In genomic region chr3:95763811-95764210, GRCm38 (mm10) we compare ENCODE assay signal across 30 mouse cellular contexts. TPM values are rescaled to one million over a fixed set of nuclear protein-coding genes. Genes with fewer than 3 reads are reported as not detected.
DNase-seq lines count a peak whose midpoint lies in the region; ATAC-seq and TF ChIP-seq lines count a peak whose summit lies in the region.
"Had no signal": no experiment of that assay in that cellular context is flagged by ENCODE, and none has a peak within 500 bp of the region (broad histone marks: within the 10 kb centered on the region; RNA-seq: fewer than 3 reads in every experiment).

No protein-coding gene starts in this region.

- no peak overlapping the region for H3K4me3 ChIP-seq in hindbrain, embryonic 15.5 days
- no peak overlapping the region for H3K4me3 ChIP-seq in hindbrain, embryonic 14.5 days (replicated peaks; ENCODE audit: low read length)
- no peak overlapping the region for H3K4me3 ChIP-seq in midbrain, embryonic 10.5 days
- no peak overlapping the region for H3K4me3 ChIP-seq in midbrain, embryonic 15.5 days
- H3K4me3 ChIP-seq in ES-Bruce4 (ENCODE audit: low read depth, low read length), result no peak overlapping the region
- H3K4me3 ChIP-seq: embryonic facial prominence, embryonic 13.5 days; forebrain, embryonic 12.5 days; intestine, embryonic 15.5 days; neural tube, embryonic 15.5 days; stomach, embryonic 15.5 days had no signal

- no peak overlapping the region for H3K27ac ChIP-seq in hindbrain, embryonic 15.5 days (replicated peaks)
- H3K27ac ChIP-seq in hindbrain, embryonic 14.5 days, result no peak overlapping the region
- H3K27ac ChIP-seq in midbrain, embryonic 10.5 days (replicated peaks), result peak overlapping the region; percentile 42; the same call in 1 of the 2 replicates
- H3K27ac ChIP-seq in midbrain, embryonic 15.5 days, result no peak overlapping the region
- peak overlapping the region; percentile 16; the same call in 1 of the 2 replicates for H3K27ac ChIP-seq in ES-Bruce4 (ENCODE audit: insufficient read depth, low read length)
- H3K27ac ChIP-seq: embryonic facial prominence, embryonic 13.5 days; forebrain, embryonic 12.5 days; hindbrain, postnatal 0 days; intestine, embryonic 15.5 days; neural tube, embryonic 15.5 days had no signal

- H3K4me2 ChIP-seq in hindbrain, embryonic 15.5 days, result no peak overlapping the region
- H3K4me2 ChIP-seq in hindbrain, embryonic 14.5 days (replicated peaks), result no peak overlapping the region
- H3K4me2 ChIP-seq in midbrain, embryonic 15.5 days, result no peak overlapping the region
- H3K4me2 ChIP-seq: embryonic facial prominence, embryonic 13.5 days; forebrain, embryonic 12.5 days; intestine, embryonic 15.5 days; liver, embryonic 11.5 days; neural tube, embryonic 15.5 days; stomach, embryonic 15.5 days had no signal

- no peaks in the 10 kb centered on the region for H3K9me3 ChIP-seq in hindbrain, embryonic 15.5 days
- no peaks in the 10 kb centered on the region for H3K9me3 ChIP-seq in hindbrain, embryonic 14.5 days (ENCODE audit: control insufficient read depth, low read length)
- H3K9me3 ChIP-seq in midbrain, embryonic 10.5 days (replicated peaks), result no peaks in the 10 kb centered on the region
- no peaks in the 10 kb centered on the region for H3K9me3 ChIP-seq in midbrain, embryonic 15.5 days
- no peaks in the 10 kb centered on the region for H3K9me3 ChIP-seq in ES-Bruce4 (replicated peaks; ENCODE audit: control insufficient read depth, insufficient read depth, low read length, poor library complexity, severe bottlenecking)
- H3K9me3 ChIP-seq: embryonic facial prominence, embryonic 13.5 days; forebrain, embryonic 12.5 days; intestine, embryonic 15.5 days; neural tube, embryonic 15.5 days; stomach, embryonic 15.5 days had no signal

- H3K27me3 ChIP-seq in hindbrain, embryonic 15.5 days, result no peaks in the 10 kb centered on the region
- H3K27me3 ChIP-seq in hindbrain, embryonic 14.5 days (ENCODE audit: control insufficient read depth, insufficient read depth, low read length), result no peaks in the 10 kb centered on the region
- H3K27me3 ChIP-seq in midbrain, embryonic 10.5 days (ENCODE audit: low read depth, poor library complexity, severe bottlenecking), result no peaks in the 10 kb centered on the region
- H3K27me3 ChIP-seq in midbrain, embryonic 15.5 days (replicated peaks), result no peaks in the 10 kb centered on the region
- no peaks in the 10 kb centered on the region for H3K27me3 ChIP-seq in ES-Bruce4 (ENCODE audit: control insufficient read depth, insufficient read depth, low read length, poor library complexity, severe bottlenecking)
- H3K27me3 ChIP-seq: embryonic facial prominence, embryonic 13.5 days; forebrain, embryonic 12.5 days; intestine, embryonic 15.5 days; neural tube, embryonic 15.5 days; stomach, embryonic 15.5 days had no signal

- TF ChIP-seq EP300 in ES-Bruce4 (IDR thresholded peaks at IDR 0.05; ENCODE audit: insufficient read depth, low read depth, low read length), result no peak

- no peak for TF ChIP-seq POLR2A in ES-Bruce4 (IDR thresholded peaks at IDR 0.05; ENCODE audit: insufficient read depth, low read length)

- 0 out of 2 replicates have a peak, but pooled peaks have one; percentile 19 for ATAC-seq in hindbrain, embryonic 15.5 days (ENCODE audit: low FRiP score, low read depth)
- no peak for ATAC-seq in hindbrain, embryonic 14.5 days (ENCODE audit: low FRiP score)
- no peak for ATAC-seq in midbrain, embryonic 15.5 days (replicated peaks)
- ATAC-seq: activated CD4-positive, CD25-positive, alpha-beta regulatory T cell, adult 4 months; hindbrain, postnatal 0 days; intestine, embryonic 15.5 days had no signal

- no peak overlapping the region for H3K9ac ChIP-seq in hindbrain, embryonic 15.5 days
- H3K9ac ChIP-seq in hindbrain, embryonic 14.5 days, result no peak overlapping the region
- H3K9ac ChIP-seq in midbrain, embryonic 15.5 days, result no peak overlapping the region
- H3K9ac ChIP-seq in ES-Bruce4 (ENCODE audit: low read depth, poor library complexity, severe bottlenecking), result no peak overlapping the region
- H3K9ac ChIP-seq: embryonic facial prominence, embryonic 13.5 days; forebrain, embryonic 12.5 days; intestine, embryonic 15.5 days; neural tube, embryonic 15.5 days; stomach, embryonic 15.5 days had no signal

- no peaks in the 10 kb centered on the region for H3K4me1 ChIP-seq in hindbrain, embryonic 15.5 days (replicated peaks)
- no peaks in the 10 kb centered on the region for H3K4me1 ChIP-seq in hindbrain, embryonic 14.5 days (replicated peaks; ENCODE audit: control insufficient read depth, insufficient read depth, low read length)
- peaks cover 27% of the 10 kb centered on the region for H3K4me1 ChIP-seq in midbrain, embryonic 10.5 days
- H3K4me1 ChIP-seq in midbrain, embryonic 15.5 days, result no peaks in the 10 kb centered on the region
- H3K4me1 ChIP-seq in ES-Bruce4 (ENCODE audit: control insufficient read depth, insufficient read depth, low read length), result no peaks in the 10 kb centered on the region
- H3K4me1 ChIP-seq: embryonic facial prominence, embryonic 13.5 days; forebrain, embryonic 12.5 days; intestine, embryonic 15.5 days; neural tube, embryonic 15.5 days; stomach, embryonic 15.5 days had no signal

- WGBS in hindbrain, embryonic 15.5 days, result 75% methylated on average over 10 of the region's 10 CpGs
- WGBS in hindbrain, embryonic 14.5 days, result 74% methylated on average over 10 of the region's 10 CpGs
- WGBS in midbrain, embryonic 10.5 days, result 80% methylated on average over 10 of the region's 10 CpGs
- 73% methylated on average over 10 of the region's 10 CpGs for WGBS in midbrain, embryonic 15.5 days

- TF ChIP-seq CTCF in ES-Bruce4 (IDR thresholded peaks at IDR 0.05; ENCODE audit: low read depth, low read length), result no peak

- DNase-seq in heart, adult 11 months, result peak; percentile 90
- DNase-seq in heart, adult 18-20 months, result no peak
- DNase-seq in hindbrain, embryonic 14.5 days (ENCODE audit: low spot score), result no peak
- no peak for DNase-seq in midbrain, embryonic 10.5 days (ENCODE audit: low spot score)
- DNase-seq in liver, result no peak
- DNase-seq: adrenal gland, adult 2 months; adrenal gland, postnatal 36 days; cerebellum, adult 18-20 months; cerebellum, postnatal 10 days; gastrocnemius, postnatal 14 days; heart, postnatal 36 days; kidney, adult 2 months; kidney, postnatal 10 days; layer of hippocampus, adult 9-11 months; lung, postnatal 10 days; retina, postnatal 1 day; right cerebral cortex, postnatal 14 days; thymus, postnatal 25 days had no signal

- peaks cover 38% of the 10 kb centered on the region for H3K36me3 ChIP-seq in hindbrain, embryonic 15.5 days
- H3K36me3 ChIP-seq in hindbrain, embryonic 14.5 days (replicated peaks; ENCODE audit: control insufficient read depth, insufficient read depth), result peaks cover 55% of the 10 kb centered on the region
- H3K36me3 ChIP-seq in midbrain, embryonic 10.5 days, result peaks cover 57% of the 10 kb centered on the region
- peaks cover 34% of the 10 kb centered on the region for H3K36me3 ChIP-seq in midbrain, embryonic 15.5 days (replicated peaks)
- no peaks in the 10 kb centered on the region for H3K36me3 ChIP-seq in ES-Bruce4 (ENCODE audit: control insufficient read depth, insufficient read depth, low read length, poor library complexity, severe bottlenecking)

RNA-seq across cellular contexts. Expression of gene Tars2, which starts 3.8 kb away (rescaled TPM):
- 10 to 100 TPM; 44.4 to 49.4 TPM for total RNA-seq in heart, adult 18-20 months (2021)
- polyA plus RNA-seq in hindbrain, embryonic 15.5 days (2015; fragmentation: Nextera tagmentation; extraction: Ambion mirVana), result 47.9 and 48.2 TPM in 2 replicates
- 43.2 and 49.0 TPM in 2 replicates for polyA plus RNA-seq in hindbrain, embryonic 14.5 days (2014; fragmentation: Nextera tagmentation; extraction: Ambion mirVana)
- 54.1 and 64.4 TPM in 2 replicates for polyA plus RNA-seq in midbrain, embryonic 10.5 days (2016; fragmentation: Nextera tagmentation; extraction: Ambion mirVana)
- 49.2 and 51.1 TPM in 2 replicates for polyA plus RNA-seq in midbrain, embryonic 15.5 days (2015; fragmentation: Nextera tagmentation; extraction: Ambion mirVana)
- polyA plus RNA-seq in ES-Bruce4 (2011; ENCODE audit: insufficient read depth, insufficient read length, low read depth, missing spikeins), result 74.5 and 78.3 TPM in 2 replicates

RNA-seq across cellular contexts. Expression of gene Ecm1, which starts 24.4 kb away (rescaled TPM):
- 10 to 100 TPM; 46.4 to 52.7 TPM for total RNA-seq in heart, adult 18-20 months (2021)
- polyA plus RNA-seq in hindbrain, embryonic 15.5 days (2015; fragmentation: Nextera tagmentation; extraction: Ambion mirVana), result 12.6 and 16.4 TPM in 2 replicates
- 11.1 and 12.5 TPM in 2 replicates for polyA plus RNA-seq in hindbrain, embryonic 14.5 days (2014; fragmentation: Nextera tagmentation; extraction: Ambion mirVana)
- polyA plus RNA-seq in midbrain, embryonic 10.5 days (2016; fragmentation: Nextera tagmentation; extraction: Ambion mirVana), result 18.1 and 19.5 TPM in 2 replicates
- polyA plus RNA-seq in midbrain, embryonic 15.5 days (2015; fragmentation: Nextera tagmentation; extraction: Ambion mirVana), result 11.3 and 12.3 TPM in 2 replicates
- 9.9 and 17.4 TPM in 2 replicates for polyA plus RNA-seq in ES-Bruce4 (2011; ENCODE audit: insufficient read depth, insufficient read length, low read depth, missing spikeins)
- total RNA-seq: common myeloid progenitor, adult 5-6 weeks had no signal

RNA-seq across cellular contexts. Expression of gene Rprd2, which starts 54.9 kb away (rescaled TPM):
- total RNA-seq in heart, adult 18-20 months (2021), result 10 to 100 TPM; 42.5 to 44.6 TPM
- polyA plus RNA-seq in hindbrain, embryonic 15.5 days (2015; fragmentation: Nextera tagmentation; extraction: Ambion mirVana), result 21.7 and 22.5 TPM in 2 replicates
- polyA plus RNA-seq in hindbrain, embryonic 14.5 days (2014; fragmentation: Nextera tagmentation; extraction: Ambion mirVana), result 20.8 and 21.2 TPM in 2 replicates
- polyA plus RNA-seq in midbrain, embryonic 10.5 days (2016; fragmentation: Nextera tagmentation; extraction: Ambion mirVana), result 18.1 and 22.1 TPM in 2 replicates
- 22.8 and 25.2 TPM in 2 replicates for polyA plus RNA-seq in midbrain, embryonic 15.5 days (2015; fragmentation: Nextera tagmentation; extraction: Ambion mirVana)
- polyA plus RNA-seq in ES-Bruce4 (2011; ENCODE audit: insufficient read depth, insufficient read length, low read depth, missing spikeins), result 51.4 and 58.6 TPM in 2 replicates

Comparison
In these comparisons a context has a peak if more than half of its experiments do, and no peak if none do; other contexts are left out.
1. H3K27ac ChIP-seq: peak in midbrain, embryonic 10.5 days (single experiment) and ES-Bruce4 (single experiment); none in hindbrain, embryonic 15.5 days (single experiment), hindbrain, embryonic 14.5 days (single experiment) and midbrain, embryonic 15.5 days (single experiment).